Mouse (Mus musculus) G1E (cell line): ENCODE results near the gene Gprc5b. TPM values are rescaled to one million over a fixed set of nuclear protein-coding genes. Genes with fewer than 3 reads are reported as not detected.
A peak's percentile ranks its signal among the peaks of the same experiment; 100 is the strongest.

Experiments
- ATAC-seq: 2 replicates; pipeline ENCODE4 v1.8.0; 2016; ENCODE audit warnings: mild to moderate bottlenecking; ENCODE audit not compliant: insufficient number of reproducible peaks, poor library complexity, low FRiP score, severe bottlenecking; ENCODE audit errors: extremely low read depth
- DNase-seq: peaks from one replicate; pipeline ENCODE4 v3.0.0; 2012; ENCODE audit warnings: low spot score
- H3K27me3 ChIP-seq: 2 replicates; pipeline ENCODE4 v1.6.1; 2012; ENCODE audit warnings: mild to moderate bottlenecking, low read length, inconsistent platforms; ENCODE audit not compliant: insufficient read depth
- H3K36me3 ChIP-seq: replicated peaks from 2 replicates; pipeline ENCODE3; 2012; ENCODE audit warnings: mild to moderate bottlenecking, inconsistent platforms
- H3K4me1 ChIP-seq: 2 replicates; pipeline ENCODE4 v1.6.1; 2012; ENCODE audit warnings: low read depth, low read length, inconsistent platforms, mixed read lengths; ENCODE audit not compliant: insufficient read depth
- H3K4me3 ChIP-seq: 2 replicates; pipeline ENCODE4 v1.5.1; 2012; ENCODE audit warnings: low read depth, mild to moderate bottlenecking, inconsistent platforms, low read length, moderate library complexity, mixed read lengths
- H3K9me3 ChIP-seq: replicated peaks from 2 replicates; pipeline ENCODE4 v1.6.1; 2012; ENCODE audit warnings: inconsistent platforms
- CTCF ChIP-seq: IDR thresholded peaks from 2 replicates; pipeline ENCODE4 v1.5.1; 2012; ENCODE audit warnings: low read depth, low read length, inconsistent platforms, mixed read lengths
- GATA1 ChIP-seq: IDR thresholded peaks from 2 replicates; pipeline ENCODE4 v1.6.1; 2012; ENCODE audit warnings: borderline replicate concordance, low read length, inconsistent platforms, mixed read lengths
- GATA2 ChIP-seq: IDR thresholded peaks from 2 replicates; pipeline ENCODE4 v1.6.1; 2012; ENCODE audit warnings: low read depth, low read length, inconsistent platforms, borderline replicate concordance
- POLR2AphosphoS5 ChIP-seq: IDR thresholded peaks from 2 replicates; pipeline ENCODE4 v1.6.1; 2012; ENCODE audit warnings: low read depth, low read length, inconsistent platforms; ENCODE audit not compliant: insufficient replicate concordance
- TAL1 ChIP-seq: conservative IDR thresholded peaks from 2 replicates; pipeline ENCODE4 v1.6.1; 2012; ENCODE audit warnings: low read depth, low read length, inconsistent platforms, mixed read lengths
- polyA plus RNA-seq: library from polyadenylated mRNA; stranded (reverse); fragments of >175 nt; gene quantifications from 2 replicates; pipeline ENCODE4 v1.2.3, GENCODE M21; 2012
- total RNA-seq, 2 experiments: library from RNA; stranded (forward) in 1 of 2; stranded (reverse) in 1 of 2; fragments of 200-1000 nt in 1 of 2; fragments of >200 nt in 1 of 2; fragmentation: Nextera tagmentation in 1 of 2; gene quantifications; 2 replicates each; pipeline ENCODE4 v1.2.3; 2014 to 2017

Gprc5b gene
- total and polyA plus RNA-seq, 3 experiments = 0.16 TPM; not detected in 2

DNA sequence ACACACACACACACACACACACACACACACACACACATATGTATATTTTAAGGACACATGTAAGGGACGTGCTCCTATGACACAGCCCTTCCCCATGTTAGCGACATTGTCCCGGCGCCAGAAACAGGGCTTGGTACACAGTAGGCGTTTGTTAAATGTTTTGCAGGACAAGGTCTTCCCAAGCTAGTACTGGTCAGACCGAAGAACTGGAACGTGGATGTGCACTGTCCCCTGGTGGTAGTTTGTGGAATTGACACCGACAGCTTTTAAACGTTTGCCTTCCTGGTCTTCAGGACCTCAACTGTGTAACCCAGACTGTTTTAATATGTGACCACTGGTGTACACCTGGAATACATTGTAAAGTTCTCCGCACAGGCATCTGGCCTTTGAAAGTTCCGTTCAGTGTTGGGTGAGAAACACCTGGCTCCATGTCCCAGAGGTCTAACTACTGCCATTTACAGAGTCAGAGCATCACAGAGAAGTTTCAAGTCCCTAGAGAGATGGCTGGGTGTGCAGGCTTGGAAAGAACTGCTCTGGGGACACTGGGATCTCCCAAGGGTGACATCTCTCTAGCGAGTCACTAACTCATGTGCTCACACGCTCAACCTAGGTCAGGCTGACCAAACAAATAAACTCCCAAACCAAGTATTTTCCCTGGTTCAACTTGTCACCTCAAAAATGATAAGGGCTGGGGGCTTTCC is 1.3 kb upstream of the Gprc5b start:
- H3K27me3 ChIP-seq = peaks cover 14% of the 10 kb centered on the region; the same call in 1 of the 2 replicates
- no peaks in the 10 kb centered on the region for H3K4me1 ChIP-seq

DNA sequence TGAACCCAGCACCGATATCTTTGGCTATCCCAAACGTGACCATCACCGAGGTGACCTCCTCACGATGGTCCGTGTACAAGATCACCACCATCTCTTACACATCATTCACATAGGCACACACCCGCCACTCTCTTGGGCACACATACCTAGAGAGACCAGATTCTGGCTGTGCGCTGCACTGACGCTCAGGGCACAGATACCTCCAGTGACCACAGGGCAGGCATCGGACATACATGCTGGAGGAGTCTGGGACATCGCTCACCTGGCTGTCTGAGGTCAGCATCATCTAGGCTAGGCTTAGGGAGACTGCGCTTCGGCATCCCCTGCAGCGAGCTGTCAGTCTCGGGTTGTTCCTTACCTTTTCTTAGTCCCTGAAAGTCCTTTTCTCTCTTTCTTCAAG is 660 bp upstream of the Gprc5b start:
- H3K27me3 ChIP-seq = peaks cover 11% of the 10 kb centered on the region; the same call in 1 of the 2 replicates
- H3K4me3 ChIP-seq = no peak overlapping the region
- H3K9me3 ChIP-seq = peaks cover 5% of the 10 kb centered on the region; the same call in 1 of the 2 replicates
- DNase-seq (no peak), ATAC-seq (no peak)
- TF ChIP-seq GATA1 = no peak
- no peak for TF ChIP-seq POLR2AphosphoS5
- TF ChIP-seq CTCF = no peak
- TF ChIP-seq TAL1 = no peak
- no peak for TF ChIP-seq GATA2
- no peaks in the 10 kb centered on the region for H3K4me1 ChIP-seq
- H3K36me3 ChIP-seq = no peaks in the 10 kb centered on the region

More for the DNA sequence above, 1.3 kb upstream of the Gprc5b start:
- ATAC-seq (no peak), DNase-seq (no peak)
- TF ChIP-seq TAL1 (no peak), CTCF (peak; percentile 96)
- no peak overlapping the region for H3K4me3 ChIP-seq
- H3K9me3 ChIP-seq = peaks cover 5% of the 10 kb centered on the region; the same call in 1 of the 2 replicates
- no peaks in the 10 kb centered on the region for H3K36me3 ChIP-seq

DNA sequence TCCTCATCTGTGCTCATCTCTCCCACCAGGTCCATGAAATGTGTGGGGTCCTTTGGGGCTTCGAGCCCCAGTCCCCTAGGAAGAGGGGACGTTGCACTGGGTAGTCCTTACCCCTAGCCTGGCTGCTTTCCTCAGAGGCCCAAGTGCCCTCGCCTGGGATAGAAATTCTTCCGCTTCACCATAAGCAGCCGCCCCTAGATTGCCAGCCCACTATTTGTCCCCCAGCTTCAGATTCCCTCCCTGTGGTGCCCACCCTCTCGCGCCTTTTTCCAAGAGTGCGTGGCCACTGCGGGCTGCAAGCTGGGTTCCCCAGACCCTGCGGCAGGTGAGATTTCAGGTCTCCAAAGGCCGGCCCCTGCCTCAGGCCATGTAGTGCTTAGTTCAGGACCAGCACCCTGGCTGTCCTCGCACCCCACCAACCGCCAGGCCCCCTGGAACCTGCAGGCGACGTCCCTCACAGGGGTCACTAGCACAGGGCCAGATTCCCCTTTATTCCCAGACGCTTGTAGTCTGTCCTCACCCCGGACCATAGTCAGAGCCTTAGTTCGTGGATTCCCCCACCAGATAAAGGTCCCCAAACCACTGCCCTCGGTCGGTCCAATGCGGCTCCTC is 674 bp downstream of the Gprc5b start:
- no peaks in the 10 kb centered on the region for H3K4me1 ChIP-seq
- no peaks in the 10 kb centered on the region for H3K36me3 ChIP-seq
- TF ChIP-seq GATA2 (no peak), TAL1 (no peak), GATA1 (no peak)
- peaks cover 5% of the 10 kb centered on the region; the same call in 1 of the 2 replicates for H3K9me3 ChIP-seq
- ATAC-seq (no peak), DNase-seq (no peak)
- peaks cover 11% of the 10 kb centered on the region; the same call in 1 of the 2 replicates for H3K27me3 ChIP-seq
- no peak overlapping the region for H3K4me3 ChIP-seq

DNA sequence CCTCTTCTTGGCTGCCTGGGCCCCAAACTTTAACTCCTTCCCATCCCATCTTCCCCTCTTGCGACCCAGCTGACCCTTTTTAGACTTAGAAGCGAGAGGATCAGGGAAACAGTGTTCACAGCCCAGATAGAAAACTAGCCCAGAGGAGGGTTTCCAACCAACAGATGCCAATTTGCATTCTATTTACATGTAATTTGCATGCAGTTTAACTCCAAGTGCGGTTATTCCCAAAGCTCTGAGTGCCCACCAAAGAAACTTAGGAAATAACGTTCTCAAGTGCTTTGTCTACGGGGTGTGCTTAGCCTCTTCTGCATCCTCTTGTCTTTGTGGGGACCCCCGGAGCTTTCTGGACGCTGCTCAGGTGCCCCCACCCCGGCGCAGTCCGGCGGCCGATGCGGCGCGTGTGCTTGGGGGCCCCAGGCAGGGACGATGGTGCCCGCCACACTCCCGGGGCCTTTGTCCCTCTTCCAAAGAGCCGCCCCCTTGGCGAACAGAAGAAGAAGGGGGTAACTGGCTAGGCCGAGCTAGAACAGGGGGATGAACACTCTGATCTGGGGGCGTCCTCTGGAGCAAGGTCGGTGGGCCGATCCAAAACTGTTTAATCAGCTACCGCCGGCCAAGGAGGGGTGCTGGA is 1.3 kb downstream of the Gprc5b start:
- no peaks in the 10 kb centered on the region for H3K4me1 ChIP-seq
- TF ChIP-seq TAL1 (no peak), CTCF (no peak), POLR2AphosphoS5 (no peak), GATA2 (no peak), GATA1 (no peak)
- H3K27me3 ChIP-seq = peaks cover 11% of the 10 kb centered on the region; the same call in 1 of the 2 replicates
- no peak for DNase-seq
- H3K4me3 ChIP-seq = no peak overlapping the region
- H3K36me3 ChIP-seq = no peaks in the 10 kb centered on the region
- no peak for ATAC-seq
- peaks cover 5% of the 10 kb centered on the region; the same call in 1 of the 2 replicates for H3K9me3 ChIP-seq

DNA sequence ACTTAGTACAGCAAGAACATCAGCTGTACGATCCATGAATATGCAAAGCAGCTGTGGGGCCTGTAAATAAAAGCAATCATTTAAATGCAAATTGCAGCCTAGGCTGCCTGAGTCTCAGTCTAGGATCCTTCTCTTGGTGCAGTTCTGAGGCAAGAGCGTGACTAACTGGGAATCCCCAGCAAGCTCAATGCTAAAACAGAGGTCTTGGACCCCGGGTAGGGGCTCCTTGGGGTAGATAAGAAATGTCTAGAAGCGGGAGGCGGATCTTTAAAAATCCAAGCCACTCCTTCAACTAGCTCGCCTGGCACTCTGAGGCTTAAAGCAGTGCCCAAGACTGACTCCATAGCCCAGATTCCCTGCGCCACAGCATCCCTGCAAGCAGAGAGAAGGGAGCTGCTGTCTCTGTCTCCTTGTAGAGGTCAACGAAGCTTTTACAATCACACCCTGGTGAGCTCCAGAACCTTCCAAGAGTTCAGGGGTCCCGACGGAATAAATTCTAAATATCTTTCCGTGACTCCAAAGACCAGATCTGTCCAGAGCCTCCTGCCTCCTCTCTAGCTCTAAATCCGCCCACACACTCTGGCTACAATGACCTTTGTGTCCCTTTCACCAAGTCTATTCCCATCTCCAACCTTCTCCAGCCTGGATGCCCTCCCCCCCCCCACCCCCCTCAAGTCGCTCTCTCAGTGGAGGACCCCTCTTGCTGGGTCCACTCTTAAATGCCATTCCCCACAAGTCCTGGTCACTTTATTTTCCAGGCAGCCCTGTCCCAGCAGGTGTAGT is 2.2 kb downstream of the Gprc5b start:
- no peak overlapping the region for H3K4me3 ChIP-seq
- H3K9me3 ChIP-seq = peaks cover 5% of the 10 kb centered on the region; the same call in 1 of the 2 replicates
- no peaks in the 10 kb centered on the region for H3K4me1 ChIP-seq
- ATAC-seq (no peak), DNase-seq (no peak)
- H3K36me3 ChIP-seq = no peaks in the 10 kb centered on the region
- TF ChIP-seq POLR2AphosphoS5 = no peak
- no peak for TF ChIP-seq CTCF
- TF ChIP-seq GATA2 = no peak
- no peak for TF ChIP-seq TAL1
- no peak for TF ChIP-seq GATA1
- peaks cover 11% of the 10 kb centered on the region; the same call in 1 of the 2 replicates for H3K27me3 ChIP-seq
